Mouse (Mus musculus): ENCODE results near the gene Mbnl1. TPM values are rescaled to one million over a fixed set of nuclear protein-coding genes. Genes with fewer than 3 reads are reported as not detected.

The Mbnl1 gene
- total and polyA plus RNA-seq, 2 experiments from 2014 or later: 56.2 to 90.8 TPM

GRCm38 (mm10) chr3:60472011-60472680 is 484 bp upstream of the Mbnl1 start:
- 91% methylated on average over 2 of the region's 2 CpGs for WGBS
- ATAC-seq: no peak
- no peak for TF ChIP-seq CTCF (IDR thresholded peaks at IDR 0.05; ENCODE audit: low read depth)
- H3K9ac ChIP-seq (replicated peaks; ENCODE audit: low read length): no peak overlapping the region
- no peak overlapping the region for H3K27ac ChIP-seq
- no peak for DNase-seq (ENCODE audit: low spot score)
- no peak overlapping the region for H3K4me2 ChIP-seq (ENCODE audit: low read depth, low read length)
- no peak overlapping the region for H3K4me3 ChIP-seq (ENCODE audit: low read length)
- H3K4me1 ChIP-seq (ENCODE audit: insufficient read depth, low read length): no peaks in the 10 kb centered on the region
- H3K9me3 ChIP-seq (ENCODE audit: low read length): no peaks in the 10 kb centered on the region
- no peaks in the 10 kb centered on the region for H3K27me3 ChIP-seq (ENCODE audit: insufficient read depth, low read length)
- H3K36me3 ChIP-seq (ENCODE audit: insufficient read depth, low read length): no peaks in the 10 kb centered on the region

- H3K4me3 ChIP-seq (ENCODE audit: low read length): no peak overlapping the region
- no peaks in the 10 kb centered on the region for H3K9me3 ChIP-seq (ENCODE audit: low read length)
- WGBS: 96% methylated on average over 11 of the region's 11 CpGs
- no peak overlapping the region for H3K9ac ChIP-seq (replicated peaks; ENCODE audit: low read length)
- H3K4me1 ChIP-seq (ENCODE audit: insufficient read depth, low read length): no peaks in the 10 kb centered on the region
- DNase-seq (ENCODE audit: low spot score) (no peak), ATAC-seq (no peak)
- H3K36me3 ChIP-seq (ENCODE audit: insufficient read depth, low read length): no peaks in the 10 kb centered on the region
- no peak overlapping the region for H3K27ac ChIP-seq
- no peak for TF ChIP-seq CTCF (IDR thresholded peaks at IDR 0.05; ENCODE audit: low read depth)
- H3K4me2 ChIP-seq (ENCODE audit: low read depth, low read length): no peak overlapping the region
- H3K27me3 ChIP-seq (ENCODE audit: insufficient read depth, low read length): no peaks in the 10 kb centered on the region
These were observed 1.4 kb downstream of the Mbnl1 start for GRCm38 (mm10) chr3:60473861-60474653.

GRCm38 (mm10) chr3:60474654-60474972 is 2.0 kb downstream of the Mbnl1 start:
- Histone ChIP-seq H3K4me1 (ENCODE audit: insufficient read depth, low read length) (no peaks in the 10 kb centered on the region), H3K27ac (no peak overlapping the region), H3K27me3 (ENCODE audit: insufficient read depth, low read length) (no peaks in the 10 kb centered on the region), H3K4me3 (ENCODE audit: low read length) (no peak overlapping the region), H3K4me2 (ENCODE audit: low read depth, low read length) (no peak overlapping the region), H3K9me3 (ENCODE audit: low read length) (no peaks in the 10 kb centered on the region), H3K36me3 (ENCODE audit: insufficient read depth, low read length) (no peaks in the 10 kb centered on the region), H3K9ac (replicated peaks; ENCODE audit: low read length) (no peak overlapping the region)
- 69% methylated on average over 3 of the region's 3 CpGs for WGBS
- ATAC-seq: no peak
- DNase-seq (ENCODE audit: low spot score): no peak
- no peak for TF ChIP-seq CTCF (IDR thresholded peaks at IDR 0.05; ENCODE audit: low read depth)

- Histone ChIP-seq H3K9ac (replicated peaks; ENCODE audit: low read length) (no peak overlapping the region), H3K27ac (no peak overlapping the region), H3K4me2 (ENCODE audit: low read depth, low read length) (no peak overlapping the region), H3K9me3 (ENCODE audit: low read length) (no peaks in the 10 kb centered on the region), H3K4me3 (ENCODE audit: low read length) (no peak overlapping the region), H3K27me3 (ENCODE audit: insufficient read depth, low read length) (no peaks in the 10 kb centered on the region), H3K36me3 (ENCODE audit: insufficient read depth, low read length) (no peaks in the 10 kb centered on the region), H3K4me1 (ENCODE audit: insufficient read depth, low read length) (no peaks in the 10 kb centered on the region)
- WGBS: 92% methylated on average over 2 of the region's 2 CpGs
- ATAC-seq (no peak), DNase-seq (ENCODE audit: low spot score) (no peak)
- TF ChIP-seq CTCF (IDR thresholded peaks at IDR 0.05; ENCODE audit: low read depth): no peak
These were observed 2.4 kb downstream of the Mbnl1 start for GRCm38 (mm10) chr3:60475055-60475454.

GRCm38 (mm10) chr3:60476751-60477255 is 4.2 kb downstream of the Mbnl1 start:
- H3K4me3 ChIP-seq (ENCODE audit: low read length): no peak overlapping the region
- no peaks in the 10 kb centered on the region for H3K9me3 ChIP-seq (ENCODE audit: low read length)
- no peaks in the 10 kb centered on the region for H3K4me1 ChIP-seq (ENCODE audit: insufficient read depth, low read length)
- H3K27me3 ChIP-seq (ENCODE audit: insufficient read depth, low read length): no peaks in the 10 kb centered on the region
- H3K9ac ChIP-seq (replicated peaks; ENCODE audit: low read length): no peak overlapping the region
- TF ChIP-seq CTCF (IDR thresholded peaks at IDR 0.05; ENCODE audit: low read depth): no peak
- WGBS: 87% methylated on average over 6 of the region's 6 CpGs
- H3K4me2 ChIP-seq (ENCODE audit: low read depth, low read length): no peak overlapping the region
- H3K36me3 ChIP-seq (ENCODE audit: insufficient read depth, low read length): no peaks in the 10 kb centered on the region
- ATAC-seq (no peak), DNase-seq (ENCODE audit: low spot score) (no peak)
- no peak overlapping the region for H3K27ac ChIP-seq

GRCm38 (mm10) chr3:60478433-60478832 is 5.8 kb downstream of the Mbnl1 start:
- H3K36me3 ChIP-seq (ENCODE audit: insufficient read depth, low read length): no peaks in the 10 kb centered on the region
- H3K27me3 ChIP-seq (ENCODE audit: insufficient read depth, low read length): no peaks in the 10 kb centered on the region
- ATAC-seq: no peak
- H3K4me2 ChIP-seq (ENCODE audit: low read depth, low read length): no peak overlapping the region
- no peak overlapping the region for H3K9ac ChIP-seq (replicated peaks; ENCODE audit: low read length)
- H3K4me3 ChIP-seq (ENCODE audit: low read length): no peak overlapping the region
- 78% methylated on average over 2 of the region's 2 CpGs for WGBS
- no peak overlapping the region for H3K27ac ChIP-seq
- no peak for TF ChIP-seq CTCF (IDR thresholded peaks at IDR 0.05; ENCODE audit: low read depth)
- no peaks in the 10 kb centered on the region for H3K9me3 ChIP-seq (ENCODE audit: low read length)
- DNase-seq (ENCODE audit: low spot score): no peak
- no peaks in the 10 kb centered on the region for H3K4me1 ChIP-seq (ENCODE audit: insufficient read depth, low read length)

GRCm38 (mm10) chr3:60480716-60481115 is 8.1 kb downstream of the Mbnl1 start:
- H3K4me1 ChIP-seq (ENCODE audit: insufficient read depth, low read length): no peaks in the 10 kb centered on the region
- no peak overlapping the region for H3K4me3 ChIP-seq (ENCODE audit: low read length)
- TF ChIP-seq CTCF (IDR thresholded peaks at IDR 0.05; ENCODE audit: low read depth): no peak
- H3K9me3 ChIP-seq (ENCODE audit: low read length): no peaks in the 10 kb centered on the region
- no peaks in the 10 kb centered on the region for H3K36me3 ChIP-seq (ENCODE audit: insufficient read depth, low read length)
- no peak overlapping the region for H3K4me2 ChIP-seq (ENCODE audit: low read depth, low read length)
- no peak for DNase-seq (ENCODE audit: low spot score)
- H3K27ac ChIP-seq: no peak overlapping the region
- no peaks in the 10 kb centered on the region for H3K27me3 ChIP-seq (ENCODE audit: insufficient read depth, low read length)
- no peak overlapping the region for H3K9ac ChIP-seq (replicated peaks; ENCODE audit: low read length)
- WGBS: 87% methylated on average over 2 of the region's 2 CpGs
- ATAC-seq: no peak

Measured in hindbrain, postnatal 0 days (tissue).